Mouse (Mus musculus): ENCODE data around the gene Akap7. TPM values are rescaled to one million over a fixed set of nuclear protein-coding genes. Genes with fewer than 3 reads are reported as not detected.
"Not testable (repeated sequence)": the region's sequence is repeated elsewhere in the genome, so short reads cannot be mapped to it uniquely, and the experiment has no call there.

Gene Akap7
- polyA plus RNA-seq, 1 experiment: 5.2 TPM

- Histone ChIP-seq H3K36me3 (ENCODE audit: control insufficient read depth, insufficient read depth, low read length) (no peaks in the 10 kb centered on the region), H3K4me3 (ENCODE audit: extremely low read depth, insufficient read depth, insufficient read length) (no peak overlapping the region), H3K27me3 (ENCODE audit: control insufficient read depth, insufficient read depth, low read length) (no peaks in the 10 kb centered on the region), H3K27ac (ENCODE audit: insufficient read depth, low read length) (no peak overlapping the region), H3K4me1 (ENCODE audit: control insufficient read depth, insufficient read depth, insufficient read length) (no peaks in the 10 kb centered on the region)
- TF ChIP-seq POLR2A (IDR thresholded peaks at IDR 0.05; ENCODE audit: low read depth, low read length): no peak
- no peak for TF ChIP-seq CTCF (IDR thresholded peaks at IDR 0.05; ENCODE audit: extremely low read depth, insufficient read depth, insufficient read length, insufficient replicate concordance)
- WGBS: 86% methylated on average over 2 of the region's 2 CpGs
- DNase-seq (ENCODE audit: low read depth in 1 of 2, low spot score in 2 of 2): no peak
Observed at GRCm38 (mm10) chr10:25174872-25175271, 132.8 kb downstream of the Akap7 start.

- Histone ChIP-seq H3K4me3 (ENCODE audit: extremely low read depth, insufficient read depth, insufficient read length) (no peak overlapping the region), H3K27ac (ENCODE audit: insufficient read depth, low read length) (no peak overlapping the region), H3K27me3 (ENCODE audit: control insufficient read depth, insufficient read depth, low read length) (no peaks in the 10 kb centered on the region), H3K36me3 (ENCODE audit: control insufficient read depth, insufficient read depth, low read length) (no peaks in the 10 kb centered on the region), H3K4me1 (ENCODE audit: control insufficient read depth, insufficient read depth, insufficient read length) (no peaks in the 10 kb centered on the region)
- DNase-seq (ENCODE audit: low read depth in 1 of 2, low spot score in 2 of 2): no peak
- TF ChIP-seq POLR2A (IDR thresholded peaks at IDR 0.05; ENCODE audit: low read depth, low read length) (no peak), CTCF (IDR thresholded peaks at IDR 0.05; ENCODE audit: extremely low read depth, insufficient read depth, insufficient read length, insufficient replicate concordance) (no peak)
- 84% methylated on average over 6 of the region's 6 CpGs for WGBS
Observed at GRCm38 (mm10) chr10:25167365-25168194, 140.1 kb downstream of the Akap7 start.

- 58% methylated on average over 3 of the region's 3 CpGs for WGBS
- not testable (repeated sequence) for H3K4me1 ChIP-seq (ENCODE audit: control insufficient read depth, insufficient read depth, insufficient read length); DNase-seq (ENCODE audit: low read depth in 1 of 2, low spot score in 2 of 2); H3K36me3 ChIP-seq (ENCODE audit: control insufficient read depth, insufficient read depth, low read length); H3K27me3 ChIP-seq (ENCODE audit: control insufficient read depth, insufficient read depth, low read length); H3K4me3 ChIP-seq (ENCODE audit: extremely low read depth, insufficient read depth, insufficient read length); H3K27ac ChIP-seq (ENCODE audit: insufficient read depth, low read length)
Observed at GRCm38 (mm10) chr10:25163510-25163909, 144.2 kb downstream of the Akap7 start.

GRCm38 (mm10) chr10:25161701-25162100 is 146.0 kb downstream of the Akap7 start:
- Histone ChIP-seq H3K4me3 (ENCODE audit: extremely low read depth, insufficient read depth, insufficient read length) (no peak overlapping the region), H3K4me1 (ENCODE audit: control insufficient read depth, insufficient read depth, insufficient read length) (no peaks in the 10 kb centered on the region), H3K27ac (ENCODE audit: insufficient read depth, low read length) (no peak overlapping the region), H3K27me3 (ENCODE audit: control insufficient read depth, insufficient read depth, low read length) (no peaks in the 10 kb centered on the region), H3K36me3 (ENCODE audit: control insufficient read depth, insufficient read depth, low read length) (no peaks in the 10 kb centered on the region)
- WGBS: 85% methylated on average over 2 of the region's 2 CpGs
- DNase-seq (ENCODE audit: low read depth in 1 of 2, low spot score in 2 of 2): no peak
- TF ChIP-seq CTCF (IDR thresholded peaks at IDR 0.05; ENCODE audit: extremely low read depth, insufficient read depth, insufficient read length, insufficient replicate concordance) (no peak), POLR2A (IDR thresholded peaks at IDR 0.05; ENCODE audit: low read depth, low read length) (no peak)

GRCm38 (mm10) chr10:25158651-25159050 is 149.0 kb downstream of the Akap7 start:
- Histone ChIP-seq H3K27me3 (ENCODE audit: control insufficient read depth, insufficient read depth, low read length) (no peaks in the 10 kb centered on the region), H3K27ac (ENCODE audit: insufficient read depth, low read length) (no peak overlapping the region), H3K36me3 (ENCODE audit: control insufficient read depth, insufficient read depth, low read length) (no peaks in the 10 kb centered on the region), H3K4me1 (ENCODE audit: control insufficient read depth, insufficient read depth, insufficient read length) (no peaks in the 10 kb centered on the region), H3K4me3 (ENCODE audit: extremely low read depth, insufficient read depth, insufficient read length) (no peak overlapping the region)
- no peak for DNase-seq (ENCODE audit: low read depth in 1 of 2, low spot score in 2 of 2)
- TF ChIP-seq POLR2A (IDR thresholded peaks at IDR 0.05; ENCODE audit: low read depth, low read length): no peak
- no peak for TF ChIP-seq CTCF (IDR thresholded peaks at IDR 0.05; ENCODE audit: extremely low read depth, insufficient read depth, insufficient read length, insufficient replicate concordance)
- 79% methylated on average over 5 of the region's 5 CpGs for WGBS

GRCm38 (mm10) chr10:25157339-25157738 is 150.3 kb downstream of the Akap7 start:
- H3K4me1 ChIP-seq (ENCODE audit: control insufficient read depth, insufficient read depth, insufficient read length): no peaks in the 10 kb centered on the region
- H3K36me3 ChIP-seq (ENCODE audit: control insufficient read depth, insufficient read depth, low read length): no peaks in the 10 kb centered on the region
- H3K27ac ChIP-seq (ENCODE audit: insufficient read depth, low read length): no peak overlapping the region
- TF ChIP-seq POLR2A (IDR thresholded peaks at IDR 0.05; ENCODE audit: low read depth, low read length) (no peak), CTCF (IDR thresholded peaks at IDR 0.05; ENCODE audit: extremely low read depth, insufficient read depth, insufficient read length, insufficient replicate concordance) (no peak)
- H3K4me3 ChIP-seq (ENCODE audit: extremely low read depth, insufficient read depth, insufficient read length): no peak overlapping the region
- DNase-seq (ENCODE audit: low read depth in 1 of 2, low spot score in 2 of 2): no peak
- H3K27me3 ChIP-seq (ENCODE audit: control insufficient read depth, insufficient read depth, low read length): no peaks in the 10 kb centered on the region

- no peak for TF ChIP-seq CTCF (IDR thresholded peaks at IDR 0.05; ENCODE audit: extremely low read depth, insufficient read depth, insufficient read length, insufficient replicate concordance)
- WGBS: 88% methylated on average over 6 of the region's 6 CpGs
- DNase-seq (ENCODE audit: low read depth in 1 of 2, low spot score in 2 of 2): no peak
- Histone ChIP-seq H3K27ac (ENCODE audit: insufficient read depth, low read length) (no peak overlapping the region), H3K27me3 (ENCODE audit: control insufficient read depth, insufficient read depth, low read length) (no peaks in the 10 kb centered on the region), H3K36me3 (ENCODE audit: control insufficient read depth, insufficient read depth, low read length) (no peaks in the 10 kb centered on the region), H3K4me3 (ENCODE audit: extremely low read depth, insufficient read depth, insufficient read length) (no peak overlapping the region), H3K4me1 (ENCODE audit: control insufficient read depth, insufficient read depth, insufficient read length) (peaks cover 2% of the 10 kb centered on the region; the same call in 1 of the 2 replicates)
Observed at GRCm38 (mm10) chr10:25154225-25154624, 153.4 kb downstream of the Akap7 start.
